Mouse (Mus musculus) liver, embryonic 11.5 days (tissue): ENCODE data around the gene Fbxo31. TPM values are rescaled to one million over a fixed set of nuclear protein-coding genes. Genes with fewer than 3 reads are reported as not detected.
A peak's percentile ranks its signal among the peaks of the same experiment; 100 is the strongest.

Source experiments
- ATAC-seq: fragments of 200-750 bp; cut with Nextera tagmentation; replicated peaks from 2 replicates; pipeline ENCODE4 v1.8.0; 2017; ENCODE audit warnings: moderate number of reproducible peaks, mild to moderate bottlenecking, moderate TSS enrichment, moderate library complexity; ENCODE audit not compliant: low FRiP score
- DNase-seq: peaks from one replicate; pipeline ENCODE4 v3.0.0-alpha.2; 2017; ENCODE audit warnings: low spot score
- H3K27ac ChIP-seq: fragments of 300-500 bp; sonication (generic); 2 replicates; pipeline ENCODE4 v1.5.1; 2014; ENCODE audit warnings: mild to moderate bottlenecking, low read depth, low read length, control low read depth
- H3K27me3 ChIP-seq: fragments of 300-500 bp; sonication (generic); replicated peaks from 2 replicates; pipeline ENCODE4 v1.6.1; 2014; ENCODE audit warnings: low read length, mixed read lengths; ENCODE audit not compliant: control insufficient read depth, insufficient read depth
- H3K36me3 ChIP-seq: fragments of 300-500 bp; sonication (generic); 2 replicates; pipeline ENCODE4 v1.6.1; 2014; ENCODE audit warnings: mild to moderate bottlenecking, low read length, moderate library complexity, mixed read lengths; ENCODE audit not compliant: control insufficient read depth, insufficient read depth
- H3K4me1 ChIP-seq: fragments of 300-500 bp; sonication (generic); replicated peaks from 2 replicates; pipeline ENCODE4 v1.6.1; 2014; ENCODE audit warnings: low read length, mixed read lengths; ENCODE audit not compliant: control insufficient read depth, insufficient read depth
- H3K4me2 ChIP-seq: fragments of 300-500 bp; sonication (generic); 2 replicates; pipeline ENCODE4 v1.6.1; 2014; ENCODE audit warnings: mild to moderate bottlenecking, control low read depth, moderate library complexity
- H3K4me3 ChIP-seq: fragments of 300-500 bp; sonication (generic); 2 replicates; pipeline ENCODE4 v1.5.1; 2014; ENCODE audit warnings: low read depth, low read length, control low read depth
- H3K9ac ChIP-seq: fragments of 300-500 bp; sonication (generic); 2 replicates; pipeline ENCODE4 v1.6.1; 2014; ENCODE audit warnings: low read depth, low read length, control low read depth
- H3K9me3 ChIP-seq: fragments of 300-500 bp; sonication (generic); 2 replicates; pipeline ENCODE4 v1.6.1; 2016; ENCODE audit warnings: low read length, inconsistent platforms, mixed read lengths; ENCODE audit not compliant: control insufficient read depth
- WGBS: fragments of 180-500 bp; shearing (Covaris S2); extraction: QIAGEN DNeasy Blood & Tissue Kit; methylation state at CpG from one replicate; pipeline ENCODE4 v1.1.7; 2014; 5-methylcytosine and 5-hydroxymethylcytosine counted together
- polyA plus RNA-seq: library from polyadenylated mRNA; unstranded; fragments of >200 nt; fragmentation: Nextera tagmentation; extraction: Ambion mirVana; gene quantifications from 2 replicates; pipeline ENCODE4 v1.2.1, GENCODE M21; 2014

The Fbxo31 gene
- polyA plus RNA-seq, 1 experiment from 2014 or later: 23.8 TPM

DNA sequence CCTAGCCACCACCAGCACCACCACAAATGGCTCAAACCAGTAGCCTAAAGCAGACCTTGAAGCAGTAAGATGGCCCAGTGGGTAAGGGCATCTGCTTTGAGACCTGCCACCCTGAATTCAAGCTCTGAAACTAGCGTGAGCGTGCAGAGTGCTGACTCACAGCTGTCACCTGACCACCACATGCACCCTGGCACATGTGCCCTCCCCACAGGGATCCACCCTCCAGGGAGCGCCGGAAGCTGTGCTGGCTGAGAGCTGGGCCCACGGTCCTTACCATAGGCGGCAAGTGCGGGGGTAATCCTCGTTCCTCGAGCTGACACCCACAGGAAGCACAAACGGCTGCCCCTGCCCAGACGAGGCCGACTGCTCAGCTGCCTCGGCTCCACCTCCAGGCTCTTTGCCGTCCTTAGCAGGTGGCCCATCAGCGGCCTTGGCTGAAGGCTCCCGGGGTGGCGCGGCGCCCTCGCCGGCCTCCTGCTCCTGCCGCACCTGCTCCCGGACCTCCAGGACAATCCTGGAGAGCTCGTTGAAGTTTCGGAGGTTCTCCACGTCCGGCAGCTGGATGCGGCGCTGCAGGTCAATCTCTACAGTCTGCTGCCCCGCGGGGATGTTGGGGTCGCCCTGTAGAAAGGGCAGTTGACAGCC is 24.7 kb downstream of the Fbxo31 start:
- Histone ChIP-seq H3K4me2 (no peak overlapping the region), H3K4me1 (no peaks in the 10 kb centered on the region), H3K27me3 (no peaks in the 10 kb centered on the region), H3K27ac (no peak overlapping the region), H3K9ac (no peak overlapping the region), H3K4me3 (no peak overlapping the region), H3K36me3 (peaks cover 27% of the 10 kb centered on the region; the same call in 1 of the 2 replicates), H3K9me3 (no peaks in the 10 kb centered on the region)
- ATAC-seq: no peak
- 94% methylated on average over 32 of the region's 32 CpGs for WGBS
- DNase-seq: no peak

DNA sequence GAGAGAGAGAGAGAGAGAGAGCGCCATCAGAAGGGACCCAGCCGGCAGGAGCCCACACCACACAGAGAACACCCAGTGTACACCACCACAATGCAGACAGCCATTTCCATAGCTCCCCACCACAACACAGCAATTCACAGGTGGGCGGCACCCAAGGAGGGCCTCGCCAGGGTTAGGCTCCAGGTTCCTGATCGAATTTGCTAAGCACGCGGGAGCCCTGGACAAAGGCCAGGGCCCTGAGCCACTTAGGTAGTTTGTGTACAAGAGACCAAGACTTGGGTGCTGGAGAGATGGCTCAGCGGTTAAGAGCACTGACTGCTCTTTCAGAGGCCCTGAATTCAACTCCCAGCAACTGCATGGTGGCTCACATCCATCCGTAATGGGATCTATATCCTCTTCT is 26.1 kb downstream of the Fbxo31 start:
- no peak for DNase-seq
- H3K27me3 ChIP-seq: no peaks in the 10 kb centered on the region
- peaks cover 27% of the 10 kb centered on the region; the same call in 1 of the 2 replicates for H3K36me3 ChIP-seq
- WGBS: 94% methylated on average over 9 of the region's 9 CpGs
- H3K9ac ChIP-seq: no peak overlapping the region
- H3K9me3 ChIP-seq: no peaks in the 10 kb centered on the region
- no peaks in the 10 kb centered on the region for H3K4me1 ChIP-seq
- no peak overlapping the region for H3K4me2 ChIP-seq
- no peak overlapping the region for H3K4me3 ChIP-seq
- no peak overlapping the region for H3K27ac ChIP-seq
- no peak for ATAC-seq

- Histone ChIP-seq H3K36me3 (peaks cover 27% of the 10 kb centered on the region; the same call in 1 of the 2 replicates), H3K9me3 (no peaks in the 10 kb centered on the region), H3K9ac (no peak overlapping the region), H3K4me1 (no peaks in the 10 kb centered on the region), H3K27ac (no peak overlapping the region), H3K4me3 (no peak overlapping the region), H3K4me2 (no peak overlapping the region), H3K27me3 (no peaks in the 10 kb centered on the region)
- WGBS: 80% methylated on average over 24 of the region's 24 CpGs
- ATAC-seq (no peak), DNase-seq (no peak)
Measured at GRCm38 (mm10) chr8:121551065-121551985, 27.3 kb downstream of the Fbxo31 start.

GRCm38 (mm10) chr8:121550056-121550455 is 28.6 kb downstream of the Fbxo31 start:
- H3K9me3 ChIP-seq: no peaks in the 10 kb centered on the region
- no peak overlapping the region for H3K27ac ChIP-seq
- H3K9ac ChIP-seq: no peak overlapping the region
- no peak for ATAC-seq
- no peak for DNase-seq
- peaks cover 3% of the 10 kb centered on the region; the same call in 1 of the 2 replicates for H3K27me3 ChIP-seq
- no peak overlapping the region for H3K4me3 ChIP-seq
- 86% methylated on average over 6 of the region's 6 CpGs for WGBS
- no peak overlapping the region for H3K4me2 ChIP-seq
- H3K4me1 ChIP-seq: no peaks in the 10 kb centered on the region
- peaks cover 20% of the 10 kb centered on the region; the same call in 1 of the 2 replicates for H3K36me3 ChIP-seq

DNA sequence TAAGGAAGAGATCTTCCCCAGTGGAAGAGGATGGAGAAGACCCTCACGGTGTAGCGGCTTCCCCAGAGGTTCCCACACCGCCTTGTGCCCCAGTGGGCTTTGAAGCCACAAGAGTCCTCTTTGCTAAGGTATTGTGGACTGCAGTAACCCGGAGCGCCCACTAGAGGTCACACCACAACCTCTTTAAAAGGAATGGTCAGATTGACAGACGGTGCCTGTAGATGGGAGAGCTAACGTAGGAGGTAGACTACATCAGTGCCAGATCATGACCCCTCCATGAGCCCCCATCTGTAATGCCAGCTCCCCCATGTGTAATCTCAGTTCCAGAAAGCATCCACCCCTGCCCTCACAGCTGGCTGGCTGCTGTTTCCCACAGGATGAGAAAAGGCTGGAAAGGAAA is 31.5 kb downstream of the Fbxo31 start:
- H3K4me1 ChIP-seq: no peaks in the 10 kb centered on the region
- WGBS: 5% methylated on average over 7 of the region's 7 CpGs
- no peak overlapping the region for H3K27ac ChIP-seq
- ATAC-seq: no peak
- H3K4me3 ChIP-seq: no peak overlapping the region
- peak; percentile 72 for DNase-seq
- no peak overlapping the region for H3K4me2 ChIP-seq
- H3K9me3 ChIP-seq: no peaks in the 10 kb centered on the region
- H3K9ac ChIP-seq: no peak overlapping the region
- H3K27me3 ChIP-seq: peaks cover 3% of the 10 kb centered on the region; the same call in 1 of the 2 replicates
- H3K36me3 ChIP-seq: peaks cover 4% of the 10 kb centered on the region; the same call in 1 of the 2 replicates

GRCm38 (mm10) chr8:121544936-121545335 is 33.7 kb downstream of the Fbxo31 start:
- H3K9me3 ChIP-seq: no peaks in the 10 kb centered on the region

GRCm38 (mm10) chr8:121544276-121544785 is 34.3 kb downstream of the Fbxo31 start, which contains the start of gene 1700018B08Rik:
1700018B08Rik (minus strand) TSS chr8:121544320.
- Histone ChIP-seq H3K4me1 (no peaks in the 10 kb centered on the region), H3K27me3 (peaks cover 7% of the 10 kb centered on the region; the same call in 1 of the 2 replicates), H3K4me2 (no peak within 1 kb of the TSS), H3K27ac (no peak within 1 kb of the TSS), H3K9ac (no peak within 1 kb of the TSS), H3K9me3 (no peaks in the 10 kb centered on the region), H3K4me3 (no peak within 1 kb of the TSS), H3K36me3 (no peaks in the 10 kb centered on the region)
- 74% methylated on average over 12 of the region's 12 CpGs for WGBS
- no peak for ATAC-seq
- no peak for DNase-seq

More at GRCm38 (mm10) chr8:121544936-121545335, 33.7 kb downstream of the Fbxo31 start:
- Histone ChIP-seq H3K27ac (no peak overlapping the region), H3K4me3 (no peak overlapping the region), H3K4me1 (no peaks in the 10 kb centered on the region), H3K27me3 (peaks cover 4% of the 10 kb centered on the region; the same call in 1 of the 2 replicates), H3K4me2 (no peak overlapping the region), H3K9ac (no peak overlapping the region), H3K36me3 (no peaks in the 10 kb centered on the region)
- ATAC-seq: no peak
- 59% methylated on average over 11 of the region's 11 CpGs for WGBS
- DNase-seq: no peak

DNA sequence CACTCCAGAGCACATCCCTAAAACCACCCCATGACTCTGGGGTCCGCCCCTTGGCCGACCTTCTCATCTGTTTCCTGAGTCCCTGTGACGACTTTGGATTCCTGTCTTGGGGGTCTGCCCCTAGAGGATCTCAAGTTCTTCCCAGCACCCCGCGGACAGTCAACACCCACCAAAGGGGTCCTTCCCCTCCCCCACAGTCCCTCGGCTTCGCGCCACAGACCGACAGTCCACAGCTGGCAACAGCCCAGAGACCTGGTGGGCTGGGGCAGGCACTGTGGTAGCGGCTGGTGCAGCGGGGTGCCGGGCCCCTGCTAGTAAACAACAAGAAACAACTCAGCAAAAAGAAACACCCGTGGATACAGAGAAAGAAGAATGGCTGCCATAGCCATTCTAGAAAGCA is 35.7 kb downstream of the Fbxo31 start:
- ATAC-seq (no peak), DNase-seq (no peak)
- WGBS: 64% methylated on average over 13 of the region's 13 CpGs
- H3K27ac ChIP-seq: no peak overlapping the region
- peaks cover 7% of the 10 kb centered on the region; the same call in 1 of the 2 replicates for H3K27me3 ChIP-seq
- no peaks in the 10 kb centered on the region for H3K4me1 ChIP-seq
- no peaks in the 10 kb centered on the region for H3K9me3 ChIP-seq
- H3K4me3 ChIP-seq: no peak overlapping the region
- H3K9ac ChIP-seq: no peak overlapping the region
- no peak overlapping the region for H3K4me2 ChIP-seq
- no peaks in the 10 kb centered on the region for H3K36me3 ChIP-seq
